Mouse (Mus musculus): ENCODE data around the gene Tm4sf4.

DNA sequence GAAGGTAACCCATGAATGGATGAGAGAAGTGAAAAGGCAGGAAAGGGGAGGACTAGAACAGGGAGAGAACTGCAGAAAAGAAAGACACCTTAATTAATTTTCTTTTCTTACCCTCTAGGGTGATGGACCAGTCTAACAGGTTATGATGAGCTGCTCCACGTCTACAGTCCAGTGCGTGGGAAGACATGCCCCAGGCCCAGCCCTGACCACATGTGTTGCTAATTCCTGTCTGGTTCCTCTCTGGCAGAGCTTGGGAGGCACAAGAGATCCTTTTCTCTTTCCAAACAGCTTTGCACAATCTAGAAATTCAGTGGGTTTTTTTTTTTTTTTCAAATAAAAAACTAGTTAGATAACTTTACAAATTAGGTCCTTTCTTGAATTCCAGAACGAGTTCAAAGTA, 15.8 kb downstream of the Tm4sf4 start:
- no peak for TF ChIP-seq CTCF (IDR thresholded peaks at IDR 0.05; ENCODE audit: low read depth)
- no peak for TF ChIP-seq EP300 (IDR thresholded peaks at IDR 0.05; ENCODE audit: low read depth)
